Comparison of ENCODE assay signal across 30 mouse cellular contexts in the genomic region with DNA sequence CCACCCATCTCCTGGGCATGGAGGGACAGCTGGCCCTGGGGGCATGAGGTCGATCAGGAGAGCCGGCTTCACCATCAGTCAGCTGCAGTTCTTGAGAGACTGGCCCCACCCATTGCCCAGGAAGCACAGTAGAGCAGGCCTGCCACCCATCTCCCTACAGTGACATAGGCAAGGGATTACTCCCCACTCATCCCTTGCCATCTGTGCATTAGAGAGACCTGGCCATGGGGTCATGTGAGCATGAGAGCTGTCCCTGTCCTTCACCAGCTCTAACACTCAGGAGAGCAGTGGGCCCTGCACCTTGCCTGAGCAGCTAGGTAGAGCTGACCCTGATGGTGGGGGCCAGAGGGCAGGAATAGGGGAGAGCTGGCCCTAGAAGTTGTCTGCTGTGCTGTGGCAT. TPM values are rescaled to one million over a fixed set of nuclear protein-coding genes. Genes with fewer than 3 reads are reported as not detected.
A peak's percentile ranks its signal among the peaks of the same experiment; 100 is the strongest.
DNase-seq lines count a peak whose midpoint lies in the region; ATAC-seq lines count a peak whose summit lies in the region.
"Had no signal": no experiment of that assay in that cellular context is flagged by ENCODE, and none has a peak within 500 bp of the region (broad histone marks: within the 10 kb centered on the region; RNA-seq: fewer than 3 reads in every experiment).

No protein-coding gene starts in this region.

- 82% methylated on average over 2 of the region's 2 CpGs for whole genome bisulfite sequencing in heart, embryonic 11.5 days (ENCODE audit: insufficient replicate concordance)
- WGBS in intestine, embryonic 16.5 days, result 66% methylated on average over 2 of the region's 2 CpGs
- 69% methylated on average over 2 of the region's 2 CpGs for WGBS in intestine, embryonic 15.5 days
- 82% methylated on average over 2 of the region's 2 CpGs for WGBS in neural tube, embryonic 14.5 days
- 82% methylated on average over 2 of the region's 2 CpGs for WGBS in neural tube, embryonic 15.5 days
- WGBS in stomach, embryonic 16.5 days, result 64% methylated on average over 2 of the region's 2 CpGs

- no peak overlapping the region for H3K27ac ChIP-seq in heart, embryonic 11.5 days (ENCODE audit: low read depth, low read length)
- no peak overlapping the region for H3K27ac ChIP-seq in intestine, embryonic 16.5 days (ENCODE audit: low read length)
- H3K27ac ChIP-seq in intestine, embryonic 15.5 days, result no peak overlapping the region
- H3K27ac ChIP-seq in neural tube, embryonic 14.5 days (ENCODE audit: low read depth, low read length), result no peak overlapping the region
- no peak overlapping the region for H3K27ac ChIP-seq in neural tube, embryonic 15.5 days (replicated peaks)
- no peak overlapping the region for H3K27ac ChIP-seq in stomach, embryonic 16.5 days (ENCODE audit: low read length)
- H3K27ac ChIP-seq: embryonic facial prominence, embryonic 15.5 days; forebrain, embryonic 10.5 days; gastrocnemius, adult 2 months; heart, embryonic 10.5 days; heart, embryonic 15.5 days; hindbrain, embryonic 15.5 days had no signal

- H3K36me3 ChIP-seq in heart, embryonic 11.5 days (ENCODE audit: control insufficient read depth, insufficient read depth, low read length), result no peaks in the 10 kb centered on the region
- H3K36me3 ChIP-seq in intestine, embryonic 16.5 days (ENCODE audit: control insufficient read depth, insufficient read depth, low read length), result no peaks in the 10 kb centered on the region
- H3K36me3 ChIP-seq in intestine, embryonic 15.5 days, result no peaks in the 10 kb centered on the region
- H3K36me3 ChIP-seq in neural tube, embryonic 14.5 days (ENCODE audit: control insufficient read depth, insufficient read depth, low read length), result no peaks in the 10 kb centered on the region
- H3K36me3 ChIP-seq in neural tube, embryonic 15.5 days, result no peaks in the 10 kb centered on the region
- H3K36me3 ChIP-seq in stomach, embryonic 16.5 days (ENCODE audit: control insufficient read depth, insufficient read depth, low read length), result no peaks in the 10 kb centered on the region
- H3K36me3 ChIP-seq: embryonic facial prominence, embryonic 15.5 days; forebrain, embryonic 10.5 days; heart, embryonic 10.5 days; heart, embryonic 15.5 days; hindbrain, embryonic 15.5 days had no signal

- no peaks in the 10 kb centered on the region for H3K9me3 ChIP-seq in heart, embryonic 11.5 days (replicated peaks; ENCODE audit: control insufficient read depth, low read length)
- no peaks in the 10 kb centered on the region for H3K9me3 ChIP-seq in intestine, embryonic 16.5 days (ENCODE audit: control insufficient read depth, low read length)
- H3K9me3 ChIP-seq in intestine, embryonic 15.5 days, result no peaks in the 10 kb centered on the region
- H3K9me3 ChIP-seq in neural tube, embryonic 14.5 days (ENCODE audit: control insufficient read depth, low read length), result no peaks in the 10 kb centered on the region
- no peaks in the 10 kb centered on the region for H3K9me3 ChIP-seq in neural tube, embryonic 15.5 days (replicated peaks)
- no peaks in the 10 kb centered on the region for H3K9me3 ChIP-seq in stomach, embryonic 16.5 days (replicated peaks; ENCODE audit: control insufficient read depth, low read length)
- H3K9me3 ChIP-seq: embryonic facial prominence, embryonic 15.5 days; forebrain, embryonic 10.5 days; heart, embryonic 10.5 days; heart, embryonic 15.5 days; hindbrain, embryonic 15.5 days had no signal

- H3K27me3 ChIP-seq in heart, embryonic 11.5 days (ENCODE audit: control insufficient read depth, insufficient read depth, low read length), result no peaks in the 10 kb centered on the region
- H3K27me3 ChIP-seq in intestine, embryonic 16.5 days (replicated peaks; ENCODE audit: control insufficient read depth, insufficient read depth, low read length), result no peaks in the 10 kb centered on the region
- no peaks in the 10 kb centered on the region for H3K27me3 ChIP-seq in intestine, embryonic 15.5 days (replicated peaks)
- H3K27me3 ChIP-seq in neural tube, embryonic 14.5 days (ENCODE audit: control insufficient read depth, insufficient read depth, low read length), result no peaks in the 10 kb centered on the region
- no peaks in the 10 kb centered on the region for H3K27me3 ChIP-seq in neural tube, embryonic 15.5 days (replicated peaks)
- H3K27me3 ChIP-seq in stomach, embryonic 16.5 days (ENCODE audit: control insufficient read depth, insufficient read depth, low read length), result no peaks in the 10 kb centered on the region
- H3K27me3 ChIP-seq: embryonic facial prominence, embryonic 15.5 days; heart, embryonic 15.5 days; hindbrain, embryonic 15.5 days had no signal

- ATAC-seq in heart, embryonic 11.5 days (replicated peaks; ENCODE audit: insufficient number of reproducible peaks, low FRiP score, low TSS enrichment), result 0 out of 2 replicates have a peak, but pooled peaks have one; percentile 35
- 0 out of 2 replicates have a peak, but pooled peaks have one; percentile 21 for ATAC-seq in intestine, embryonic 16.5 days
- ATAC-seq in intestine, embryonic 15.5 days, result no peak
- peak; percentile 28; the same call in 1 of the 2 replicates for ATAC-seq in neural tube, embryonic 14.5 days (ENCODE audit: low read depth)
- ATAC-seq in neural tube, embryonic 15.5 days (ENCODE audit: low FRiP score), result no peak
- ATAC-seq in stomach, embryonic 16.5 days (ENCODE audit: insufficient read depth, low FRiP score), result peak; percentile 40; the same call in 1 of the 2 replicates
- ATAC-seq: forebrain, embryonic 14.5 days had no signal

- H3K4me1 ChIP-seq in heart, embryonic 11.5 days (ENCODE audit: control insufficient read depth, insufficient read depth, low read length), result no peaks in the 10 kb centered on the region
- no peaks in the 10 kb centered on the region for H3K4me1 ChIP-seq in intestine, embryonic 16.5 days (ENCODE audit: control insufficient read depth, insufficient read depth, low read length)
- H3K4me1 ChIP-seq in intestine, embryonic 15.5 days (replicated peaks), result no peaks in the 10 kb centered on the region
- no peaks in the 10 kb centered on the region for H3K4me1 ChIP-seq in neural tube, embryonic 14.5 days (ENCODE audit: control insufficient read depth, insufficient read depth, low read length)
- no peaks in the 10 kb centered on the region for H3K4me1 ChIP-seq in neural tube, embryonic 15.5 days
- H3K4me1 ChIP-seq in stomach, embryonic 16.5 days (ENCODE audit: control insufficient read depth, insufficient read depth, low read length), result no peaks in the 10 kb centered on the region
- H3K4me1 ChIP-seq: embryonic facial prominence, embryonic 15.5 days; forebrain, embryonic 10.5 days; heart, embryonic 10.5 days; heart, embryonic 15.5 days; hindbrain, embryonic 15.5 days had no signal

- H3K4me3 ChIP-seq in heart, embryonic 11.5 days (ENCODE audit: low read depth, low read length), result no peak overlapping the region
- no peak overlapping the region for H3K4me3 ChIP-seq in intestine, embryonic 16.5 days (ENCODE audit: low read length)
- no peak overlapping the region for H3K4me3 ChIP-seq in intestine, embryonic 15.5 days (replicated peaks)
- H3K4me3 ChIP-seq in neural tube, embryonic 14.5 days (ENCODE audit: low read depth, low read length), result no peak overlapping the region
- no peak overlapping the region for H3K4me3 ChIP-seq in neural tube, embryonic 15.5 days (replicated peaks)
- H3K4me3 ChIP-seq in stomach, embryonic 16.5 days (replicated peaks; ENCODE audit: low read length), result no peak overlapping the region
- H3K4me3 ChIP-seq: embryonic facial prominence, embryonic 15.5 days; erythroblast, embryonic 14.5 days; forebrain, embryonic 10.5 days; gastrocnemius, adult 2 months; heart, embryonic 10.5 days; heart, embryonic 15.5 days; hindbrain, embryonic 15.5 days had no signal

- DNase-seq in heart, postnatal 14 days, result no peak
- DNase-seq in urinary bladder, adult 18-20 months (ENCODE audit: low spot score in 2 of 2), result no peak
- DNase-seq: adrenal gland, postnatal 10 days; cerebellum, adult 11 months; cerebellum, adult 8-10 months; cerebellum, postnatal 14 days; embryo, embryonic 11 days; gastrocnemius, adult 2 months; gastrocnemius, postnatal 36 days; heart, adult 18-20 months; heart, postnatal 36 days had no signal

- intact Hi-C loops in heart, postnatal 14 days (cut with DNase I), result loop anchor here (2.0 kb wide), 1 partner anchor 135 kb away; no protein-coding TSS in a partner anchor

- no peak overlapping the region for H3K9ac ChIP-seq in heart, embryonic 11.5 days (ENCODE audit: low read depth, low read length)
- no peak overlapping the region for H3K9ac ChIP-seq in intestine, embryonic 16.5 days (ENCODE audit: low read depth, low read length)
- no peak overlapping the region for H3K9ac ChIP-seq in intestine, embryonic 15.5 days
- no peak overlapping the region for H3K9ac ChIP-seq in neural tube, embryonic 14.5 days (replicated peaks; ENCODE audit: low read depth, low read length)
- H3K9ac ChIP-seq in neural tube, embryonic 15.5 days (replicated peaks), result no peak overlapping the region
- H3K9ac ChIP-seq in stomach, embryonic 16.5 days (ENCODE audit: low read length), result no peak overlapping the region
- H3K9ac ChIP-seq: embryonic facial prominence, embryonic 15.5 days; heart, embryonic 15.5 days; hindbrain, embryonic 15.5 days had no signal

- no peak overlapping the region for H3K4me2 ChIP-seq in heart, embryonic 11.5 days
- no peak overlapping the region for H3K4me2 ChIP-seq in intestine, embryonic 16.5 days (ENCODE audit: low read depth, low read length)
- no peak overlapping the region for H3K4me2 ChIP-seq in intestine, embryonic 15.5 days (replicated peaks)
- no peak overlapping the region for H3K4me2 ChIP-seq in neural tube, embryonic 14.5 days (ENCODE audit: low read depth, low read length)
- H3K4me2 ChIP-seq in neural tube, embryonic 15.5 days, result no peak overlapping the region
- H3K4me2 ChIP-seq in stomach, embryonic 16.5 days (ENCODE audit: low read depth, low read length), result no peak overlapping the region
- H3K4me2 ChIP-seq: embryonic facial prominence, embryonic 15.5 days; heart, embryonic 15.5 days; hindbrain, embryonic 15.5 days had no signal

RNA-seq across cellular contexts. Expression of gene Smim8, which starts 7.4 kb away (rescaled TPM):
- 54.2 and 54.5 TPM in 2 replicates for polyA plus RNA-seq in heart, embryonic 11.5 days (2014; fragmentation: Nextera tagmentation; extraction: Ambion mirVana)
- 10 to 100 TPM; 43.9 to 48.8 TPM for total RNA-seq in heart, postnatal 14 days (2021)
- 46.8 and 52.1 TPM in 2 replicates for polyA plus RNA-seq in intestine, embryonic 16.5 days (2015; fragmentation: Nextera tagmentation; extraction: Ambion mirVana)
- 41.5 and 49.1 TPM in 2 replicates for polyA plus RNA-seq in intestine, embryonic 15.5 days (2015; fragmentation: Nextera tagmentation; extraction: Ambion mirVana)
- 56.6 and 56.8 TPM in 2 replicates for polyA plus RNA-seq in neural tube, embryonic 14.5 days (2014; fragmentation: Nextera tagmentation; extraction: Ambion mirVana)
- polyA plus RNA-seq in neural tube, embryonic 15.5 days (2015; fragmentation: Nextera tagmentation; extraction: Ambion mirVana), result 49.6 and 49.9 TPM in 2 replicates
- 37.3 and 43.4 TPM in 2 replicates for polyA plus RNA-seq in stomach, embryonic 16.5 days (2015; fragmentation: Nextera tagmentation; extraction: Ambion mirVana)

RNA-seq across cellular contexts. Expression of gene Gm136, which starts 29.6 kb away (rescaled TPM):
- polyA plus RNA-seq in heart, embryonic 11.5 days (2014; fragmentation: Nextera tagmentation; extraction: Ambion mirVana), result not detected in 2 replicates
- total RNA-seq in heart, postnatal 14 days (2021), result not detected
- polyA plus RNA-seq in intestine, embryonic 16.5 days (2015; fragmentation: Nextera tagmentation; extraction: Ambion mirVana), result not detected in 2 replicates
- not detected in 2 replicates for polyA plus RNA-seq in intestine, embryonic 15.5 days (2015; fragmentation: Nextera tagmentation; extraction: Ambion mirVana)
- not detected in 2 replicates for polyA plus RNA-seq in neural tube, embryonic 14.5 days (2014; fragmentation: Nextera tagmentation; extraction: Ambion mirVana)
- not detected in 2 replicates for polyA plus RNA-seq in neural tube, embryonic 15.5 days (2015; fragmentation: Nextera tagmentation; extraction: Ambion mirVana)
- polyA plus RNA-seq in stomach, embryonic 16.5 days (2015; fragmentation: Nextera tagmentation; extraction: Ambion mirVana), result not detected in 2 replicates
- total RNA-seq: adrenal gland, postnatal 10 days; adrenal gland, postnatal 4 days; common myeloid progenitor, adult 5-6 weeks; gastrocnemius, adult 2 months; gastrocnemius, postnatal 36 days; heart, adult 18-20 months; heart, postnatal 36 days; MEL had no signal
- polyA plus RNA-seq: brain, embryonic 14.5 days; C2C12; embryonic facial prominence, embryonic 11.5 days; embryonic facial prominence, embryonic 15.5 days; erythroblast, embryonic 14.5 days; forebrain, embryonic 10.5 days; forebrain, embryonic 14.5 days; heart, embryonic 10.5 days; heart, embryonic 15.5 days; hindbrain, embryonic 15.5 days had no signal

RNA-seq across cellular contexts. Expression of gene Cfap206, which starts 55.6 kb away (rescaled TPM):
- 0.14 TPM in 1 of 2 replicates, not detected in the other for polyA plus RNA-seq in heart, embryonic 11.5 days (2014; fragmentation: Nextera tagmentation; extraction: Ambion mirVana)
- under 1 TPM; 0.17 to 0.79 TPM for total RNA-seq in heart, postnatal 14 days (2021)
- polyA plus RNA-seq in intestine, embryonic 16.5 days (2015; fragmentation: Nextera tagmentation; extraction: Ambion mirVana), result 0.15 and 0.20 TPM in 2 replicates
- 0.20 TPM in 1 of 2 replicates, not detected in the other for polyA plus RNA-seq in intestine, embryonic 15.5 days (2015; fragmentation: Nextera tagmentation; extraction: Ambion mirVana)
- 2.0 and 2.3 TPM in 2 replicates for polyA plus RNA-seq in neural tube, embryonic 14.5 days (2014; fragmentation: Nextera tagmentation; extraction: Ambion mirVana)
- 1.7 and 2.2 TPM in 2 replicates for polyA plus RNA-seq in neural tube, embryonic 15.5 days (2015; fragmentation: Nextera tagmentation; extraction: Ambion mirVana)
- polyA plus RNA-seq in stomach, embryonic 16.5 days (2015; fragmentation: Nextera tagmentation; extraction: Ambion mirVana), result 0.25 and 0.64 TPM in 2 replicates
- total RNA-seq: common myeloid progenitor, adult 5-6 weeks; gastrocnemius, adult 2 months; gastrocnemius, postnatal 36 days; MEL had no signal

Comparison
In these comparisons a context has a peak if more than half of its experiments do, and no peak if none do; other contexts are left out.
1. ATAC-seq: peak in heart, embryonic 11.5 days (single experiment), intestine, embryonic 16.5 days (single experiment), neural tube, embryonic 14.5 days (single experiment) and stomach, embryonic 16.5 days (single experiment); none in intestine, embryonic 15.5 days (single experiment) and neural tube, embryonic 15.5 days (single experiment).